In genomic region chr6:99665457-99666317, GRCm38 (mm10) we compare ENCODE assay signal across 7 mouse cellular contexts. TPM values are rescaled to one million over a fixed set of nuclear protein-coding genes. Genes with fewer than 3 reads are reported as not detected.
DNase-seq lines count a peak whose midpoint lies in the region; ATAC-seq lines count a peak whose summit lies in the region.

No protein-coding gene starts in this region.

- H3K4me3 ChIP-seq in embryonic facial prominence, embryonic 14.5 days (ENCODE audit: low read depth, low read length) = peak overlapping the region; percentile 71
- peak overlapping the region; percentile 69 for H3K4me3 ChIP-seq in intestine, embryonic 14.5 days (ENCODE audit: low read depth, low read length)
- peak overlapping the region; percentile 67 for H3K4me3 ChIP-seq in midbrain, embryonic 15.5 days

- intact Hi-C loops in gastrocnemius, postnatal 14 days (cut with DNase I; ENCODE audit: low total_unique reads) = no loop called here

- H3K4me2 ChIP-seq in embryonic facial prominence, embryonic 14.5 days (ENCODE audit: low read depth, low read length) = peak overlapping the region; percentile 94
- peak overlapping the region; percentile 89 for H3K4me2 ChIP-seq in intestine, embryonic 14.5 days (ENCODE audit: low read length)
- peak overlapping the region; percentile 80 for H3K4me2 ChIP-seq in midbrain, embryonic 15.5 days

- ATAC-seq in embryonic facial prominence, embryonic 14.5 days (ENCODE audit: low read depth) = no peak
- no peak for ATAC-seq in intestine, embryonic 14.5 days (replicated peaks; ENCODE audit: low FRiP score, low TSS enrichment, low read depth)
- ATAC-seq in midbrain, embryonic 15.5 days (replicated peaks) = no peak

- peak overlapping the region; percentile 81 for H3K9ac ChIP-seq in embryonic facial prominence, embryonic 14.5 days (ENCODE audit: low read depth, low read length)
- H3K9ac ChIP-seq in intestine, embryonic 14.5 days (ENCODE audit: low read length) = peak overlapping the region; percentile 76
- peak overlapping the region; percentile 70 for H3K9ac ChIP-seq in midbrain, embryonic 15.5 days

- DNase-seq in thymus, postnatal 14 days = peak; percentile 40
- no peak for DNase-seq in thymus, postnatal 36 days
- no peak for DNase-seq in embryonic facial prominence, embryonic 14.5 days (ENCODE audit: low spot score)
- no peak for DNase-seq in intestine, embryonic 14.5 days (ENCODE audit: low spot score)
- DNase-seq in gastrocnemius, postnatal 14 days = no peak
- DNase-seq in layer of hippocampus, postnatal 14 days (ENCODE audit: low spot score in 2 of 2) = no peak

- WGBS in embryonic facial prominence, embryonic 14.5 days = 25% methylated on average over 16 of the region's 16 CpGs
- 20% methylated on average over 16 of the region's 16 CpGs for WGBS in intestine, embryonic 14.5 days
- 33% methylated on average over 16 of the region's 16 CpGs for WGBS in midbrain, embryonic 15.5 days

- peaks cover 11% of the 10 kb centered on the region for H3K4me1 ChIP-seq in embryonic facial prominence, embryonic 14.5 days (ENCODE audit: control insufficient read depth, insufficient read depth, low read length)
- H3K4me1 ChIP-seq in intestine, embryonic 14.5 days (replicated peaks; ENCODE audit: control insufficient read depth, insufficient read depth, low read length) = peaks cover 14% of the 10 kb centered on the region
- peaks cover 57% of the 10 kb centered on the region for H3K4me1 ChIP-seq in midbrain, embryonic 15.5 days

- no peaks in the 10 kb centered on the region for H3K27me3 ChIP-seq in embryonic facial prominence, embryonic 14.5 days (replicated peaks; ENCODE audit: control insufficient read depth, insufficient read depth, low read length)
- no peaks in the 10 kb centered on the region for H3K27me3 ChIP-seq in intestine, embryonic 14.5 days (replicated peaks; ENCODE audit: control insufficient read depth, insufficient read depth, low read length)
- no peaks in the 10 kb centered on the region; the same call in 1 of the 2 replicates for H3K27me3 ChIP-seq in midbrain, embryonic 15.5 days (replicated peaks)

- no peaks in the 10 kb centered on the region for H3K9me3 ChIP-seq in embryonic facial prominence, embryonic 14.5 days (ENCODE audit: control insufficient read depth, low read length)
- H3K9me3 ChIP-seq in intestine, embryonic 14.5 days (ENCODE audit: control insufficient read depth, low read length) = no peaks in the 10 kb centered on the region
- H3K9me3 ChIP-seq in midbrain, embryonic 15.5 days = no peaks in the 10 kb centered on the region

- no peak overlapping the region for H3K27ac ChIP-seq in embryonic facial prominence, embryonic 14.5 days (replicated peaks; ENCODE audit: low read depth, low read length)
- peak overlapping the region; percentile 33; the same call in 1 of the 2 replicates for H3K27ac ChIP-seq in intestine, embryonic 14.5 days (ENCODE audit: low read depth)
- H3K27ac ChIP-seq in midbrain, embryonic 15.5 days = peak overlapping the region; percentile 70; the same call in 1 of the 2 replicates

- no peaks in the 10 kb centered on the region for H3K36me3 ChIP-seq in embryonic facial prominence, embryonic 14.5 days (ENCODE audit: control insufficient read depth, insufficient read depth, low read length)
- H3K36me3 ChIP-seq in intestine, embryonic 14.5 days (ENCODE audit: control insufficient read depth, insufficient read depth, low read length) = no peaks in the 10 kb centered on the region
- H3K36me3 ChIP-seq in midbrain, embryonic 15.5 days (replicated peaks) = no peaks in the 10 kb centered on the region

RNA-seq across cellular contexts. Expression of gene Eif4e3, which starts 0.9 kb away (rescaled TPM):
- 11.2 and 12.1 TPM in 2 replicates for polyA plus RNA-seq in embryonic facial prominence, embryonic 14.5 days (2014; fragmentation: Nextera tagmentation; extraction: Ambion mirVana)
- 14.5 and 16.3 TPM in 2 replicates for polyA plus RNA-seq in intestine, embryonic 14.5 days (2014; fragmentation: Nextera tagmentation; extraction: Ambion mirVana)
- polyA plus RNA-seq in midbrain, embryonic 15.5 days (2015; fragmentation: Nextera tagmentation; extraction: Ambion mirVana) = 8.6 TPM in 2 replicates
- total RNA-seq in gastrocnemius, postnatal 14 days (2021) = 10 to 100 TPM; 16.2 to 17.8 TPM
- 10 to 100 TPM; 19.5 to 20.9 TPM for total RNA-seq in layer of hippocampus, postnatal 14 days (2021)

RNA-seq across cellular contexts. Expression of gene Gm20696, which starts 0.9 kb away (rescaled TPM):
- 2.6 and 3.0 TPM in 2 replicates for polyA plus RNA-seq in embryonic facial prominence, embryonic 14.5 days (2014; fragmentation: Nextera tagmentation; extraction: Ambion mirVana)
- polyA plus RNA-seq in intestine, embryonic 14.5 days (2014; fragmentation: Nextera tagmentation; extraction: Ambion mirVana) = 5.1 and 6.9 TPM in 2 replicates
- 2.9 and 4.7 TPM in 2 replicates for polyA plus RNA-seq in midbrain, embryonic 15.5 days (2015; fragmentation: Nextera tagmentation; extraction: Ambion mirVana)
- under 1 TPM; 0.73 to 0.90 TPM for total RNA-seq in gastrocnemius, postnatal 14 days (2021)
- total RNA-seq in layer of hippocampus, postnatal 14 days (2021) = 1 to 10 TPM; 6.2 to 6.5 TPM

RNA-seq across cellular contexts. Expression of gene Gpr27, which starts 26.8 kb away (rescaled TPM):
- polyA plus RNA-seq in embryonic facial prominence, embryonic 14.5 days (2014; fragmentation: Nextera tagmentation; extraction: Ambion mirVana) = 7.9 TPM in 2 replicates
- 3.1 and 3.5 TPM in 2 replicates for polyA plus RNA-seq in intestine, embryonic 14.5 days (2014; fragmentation: Nextera tagmentation; extraction: Ambion mirVana)
- 21.4 and 24.6 TPM in 2 replicates for polyA plus RNA-seq in midbrain, embryonic 15.5 days (2015; fragmentation: Nextera tagmentation; extraction: Ambion mirVana)
- 1 to 10 TPM; 1.8 to 2.3 TPM for total RNA-seq in gastrocnemius, postnatal 14 days (2021)
- total RNA-seq in layer of hippocampus, postnatal 14 days (2021) = 10 to 100 TPM; 47.9 to 51.6 TPM
